Mouse (Mus musculus): ENCODE measurements around the gene Sytl1. TPM values are rescaled to one million over a fixed set of nuclear protein-coding genes. Genes with fewer than 3 reads are reported as not detected.

Sytl1 gene
- total RNA-seq, 4 experiments from 2014 or later, result 0.30 to 0.59 (median 0.33) TPM

DNA sequence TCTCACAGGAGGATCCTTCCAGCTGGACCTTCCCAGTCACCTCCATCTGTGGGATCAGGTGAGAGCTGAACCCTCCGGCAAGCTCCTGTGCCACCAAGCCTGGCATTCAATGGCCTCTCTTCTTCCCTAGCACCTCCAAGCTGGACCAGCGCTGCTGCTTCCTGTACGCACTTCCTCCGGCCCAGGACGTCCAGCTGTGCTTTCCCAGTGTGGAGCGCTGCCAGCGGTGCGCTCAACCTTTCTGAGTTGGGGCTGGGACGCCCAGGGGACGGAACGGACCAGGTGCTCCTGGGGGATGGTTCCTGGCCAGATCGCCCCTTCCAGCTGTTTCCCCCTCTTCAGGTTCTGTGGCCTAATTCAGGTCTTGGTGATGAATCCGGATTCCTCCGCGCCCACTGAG, 15.8 kb downstream of the Sytl1 start:
- DNase-seq (ENCODE audit: low spot score), result peak; percentile 64

DNA sequence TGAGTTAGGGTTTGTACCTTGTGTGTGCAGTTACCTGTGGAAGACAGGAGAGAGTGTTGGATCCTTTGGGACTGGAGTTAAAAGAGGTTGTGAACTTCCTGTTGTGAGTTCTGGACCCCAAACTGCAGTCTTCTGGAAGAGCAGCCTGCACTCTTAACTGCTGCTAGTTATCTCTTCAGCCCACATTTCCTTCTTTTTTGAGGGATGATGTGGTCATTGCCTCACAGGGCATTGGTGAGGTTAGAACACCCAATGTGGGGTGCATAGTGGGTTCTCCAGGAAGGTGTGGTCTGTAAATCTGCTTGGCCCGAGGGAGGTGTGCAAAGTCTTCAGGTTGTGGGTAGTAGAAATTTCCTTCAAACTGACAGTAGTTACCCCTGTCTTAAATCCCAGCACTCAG, 18.6 kb downstream of the Sytl1 start:
- no peak for DNase-seq (ENCODE audit: low spot score)

DNA sequence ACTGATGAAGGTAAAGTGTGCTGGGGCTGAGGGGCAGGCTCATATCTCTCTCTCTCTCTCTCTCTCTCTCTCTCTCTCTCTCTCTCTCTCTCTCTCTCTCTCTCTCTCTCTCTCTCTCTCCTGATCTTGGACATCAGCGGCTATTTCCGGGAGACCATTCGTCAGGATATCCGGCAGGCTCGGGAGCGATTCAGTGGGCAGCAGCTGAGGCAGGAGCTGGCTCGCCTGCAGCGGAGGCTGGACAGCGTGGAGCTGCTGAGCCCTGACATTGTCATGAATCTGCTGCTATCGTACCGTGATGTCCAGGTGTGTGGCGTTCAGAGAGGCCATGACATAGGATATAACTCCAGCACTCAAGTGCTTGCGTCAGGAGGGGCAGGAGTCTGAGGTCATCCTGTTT, 19.4 kb downstream of the Sytl1 start:
- no peak for DNase-seq (ENCODE audit: low spot score)

DNA sequence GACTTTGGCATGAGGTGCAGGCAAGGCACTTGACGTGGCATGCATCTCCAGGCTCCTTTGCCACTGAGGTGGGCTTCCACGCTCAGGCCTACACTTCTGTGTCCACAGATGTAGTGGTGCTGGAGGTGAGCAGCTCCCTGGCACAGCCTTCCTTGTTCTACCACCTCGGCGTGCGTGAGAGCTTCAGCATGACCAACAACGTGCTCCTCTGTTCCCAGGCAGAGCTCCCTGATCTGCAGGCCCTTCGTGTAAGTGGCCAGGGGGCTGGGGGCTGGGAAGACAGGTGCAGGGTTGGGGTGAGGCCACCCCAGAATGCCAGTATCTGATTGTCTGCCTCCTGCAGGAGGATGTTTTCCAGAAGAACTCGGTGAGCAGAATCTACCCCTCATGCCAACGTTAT, 20.2 kb downstream of the Sytl1 start:
- DNase-seq (ENCODE audit: low spot score), result no peak

DNA sequence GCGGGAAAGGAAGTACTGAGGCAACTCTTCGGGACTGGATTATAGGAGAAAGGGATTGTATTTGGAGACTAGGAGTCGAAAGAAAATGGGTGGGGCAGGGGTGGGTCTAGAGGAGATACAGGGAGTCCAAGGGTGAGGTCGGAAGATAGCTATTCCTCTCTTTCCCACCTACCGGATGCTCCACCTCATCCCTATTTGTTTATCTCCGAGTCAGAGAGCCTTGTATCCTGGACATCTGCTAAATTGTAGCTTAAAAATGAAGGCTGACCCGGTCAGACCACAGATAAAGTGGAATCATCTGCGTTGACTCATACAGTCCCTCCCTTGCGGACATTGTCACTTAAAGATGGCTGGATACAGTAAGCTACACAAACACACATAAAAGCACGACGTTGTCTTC, 21.0 kb downstream of the Sytl1 start:
- no peak for DNase-seq (ENCODE audit: low spot score)

DNA sequence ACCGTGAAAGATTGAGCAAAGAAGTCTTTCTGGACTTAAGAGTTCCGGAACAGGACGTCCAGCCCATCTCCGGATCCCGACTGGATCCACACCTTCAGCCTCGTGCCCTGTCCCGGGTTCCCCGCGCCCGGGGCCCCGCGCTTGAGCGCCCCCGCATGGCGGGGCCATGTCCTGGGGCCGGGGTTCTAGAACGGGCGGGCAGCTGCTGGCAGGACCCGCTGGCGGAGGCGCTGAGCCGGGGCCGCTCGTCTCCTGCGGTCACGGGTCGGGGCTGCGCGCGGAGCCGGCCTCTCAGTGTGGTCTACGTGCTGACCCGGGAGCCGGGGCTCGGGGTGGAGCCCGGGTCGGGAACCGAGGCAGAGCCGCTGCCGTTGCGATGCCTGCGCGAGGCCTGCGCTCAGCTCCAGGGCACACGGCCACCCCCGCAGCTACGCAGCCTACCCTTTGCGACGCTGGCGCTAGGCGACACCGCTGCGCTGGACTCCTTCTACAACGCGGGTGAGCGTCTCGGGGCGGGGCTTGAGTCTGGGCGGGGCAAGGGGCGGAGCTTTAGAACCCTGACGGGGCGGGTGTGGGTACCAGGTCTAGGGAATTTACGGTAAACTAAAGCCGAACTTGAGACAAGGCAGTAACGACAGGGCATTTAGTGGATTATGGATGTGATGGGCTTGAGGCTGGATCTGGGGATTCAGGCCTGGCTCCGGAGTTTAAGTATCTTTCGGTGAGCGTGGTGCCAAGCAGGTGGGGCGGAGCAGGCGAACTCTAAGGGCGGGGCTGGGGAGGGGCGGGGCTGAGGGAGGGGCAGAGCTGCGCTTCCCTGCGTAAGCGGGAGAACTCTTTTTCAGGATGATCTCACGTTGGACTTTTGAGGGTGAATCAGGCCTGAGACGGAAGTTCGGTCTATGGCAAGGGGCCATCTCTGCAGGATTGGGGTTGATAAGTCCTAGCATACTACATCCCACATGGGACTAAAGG, 21.7 kb downstream of the Sytl1 start:
- peak; percentile 94 for DNase-seq (ENCODE audit: low spot score)

DNA sequence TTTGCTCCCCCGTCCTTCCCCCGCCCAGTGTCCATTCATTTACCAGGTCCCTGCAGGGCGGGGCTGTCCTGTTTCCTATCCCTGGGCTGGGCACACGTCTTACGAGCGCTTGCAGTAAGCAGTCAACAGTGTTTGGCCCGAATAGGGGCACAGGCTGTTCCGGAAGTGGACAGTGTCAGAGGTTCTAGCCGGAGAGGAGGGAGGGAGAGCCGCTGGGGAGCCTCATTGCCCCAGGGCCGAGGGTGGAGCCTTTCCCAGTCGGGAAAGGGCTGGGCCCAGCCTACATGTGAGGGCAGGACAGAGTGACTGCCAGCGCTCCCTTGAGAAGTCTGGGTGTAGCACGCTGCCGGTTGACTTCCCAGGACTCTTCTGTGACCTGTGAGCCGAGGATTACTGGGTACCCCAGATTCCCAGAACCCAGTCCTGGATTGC, 22.4 kb downstream of the Sytl1 start, which contains the start of gene Map3k6:
Gene Map3k6 (plus strand): TSS at position 329 of the 432 bp plus-strand sequence.
- peak; percentile 96 for DNase-seq (ENCODE audit: low spot score)

DNA sequence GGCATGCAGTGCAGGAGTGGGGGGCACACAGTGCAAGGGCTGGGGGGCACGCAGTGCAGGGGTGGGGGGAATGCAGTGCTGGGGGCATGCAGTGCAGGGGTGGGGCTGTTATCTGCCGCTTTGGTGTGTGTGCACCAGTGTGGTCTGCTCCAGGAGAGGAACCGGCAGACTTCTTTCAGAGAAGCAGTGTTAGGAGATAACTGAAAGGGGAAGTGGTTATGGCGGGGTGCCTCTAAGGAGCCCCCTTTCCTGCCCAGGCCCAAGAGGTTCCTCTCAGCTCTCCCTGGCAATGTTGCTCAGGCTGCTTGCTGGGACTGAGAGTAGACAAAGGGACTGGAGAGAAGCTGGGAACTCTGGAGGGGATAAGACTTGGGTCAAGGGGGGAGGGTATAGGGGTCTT, 25.0 kb downstream of the Sytl1 start:
- DNase-seq (ENCODE audit: low spot score), result no peak

DNA sequence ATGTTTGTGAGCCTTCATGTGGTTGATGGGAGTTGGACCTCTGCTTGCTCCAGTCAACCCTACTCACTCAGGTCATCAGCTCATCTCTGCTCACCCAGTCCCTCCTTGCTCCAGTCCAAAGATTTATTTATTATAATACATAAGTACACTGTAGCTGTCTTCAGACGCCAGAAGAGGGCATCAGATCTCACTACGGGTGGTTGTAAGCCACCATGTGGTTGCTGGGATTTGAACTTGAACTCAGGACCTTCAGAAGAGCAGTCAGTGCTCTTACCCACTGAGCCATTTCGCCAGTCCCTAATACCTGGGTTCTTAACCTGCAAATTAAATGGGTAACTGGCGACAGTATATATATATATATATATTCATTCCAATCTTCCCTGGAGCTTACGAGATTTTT, 27.5 kb downstream of the Sytl1 start:
- no peak for DNase-seq (ENCODE audit: low spot score)

DNA sequence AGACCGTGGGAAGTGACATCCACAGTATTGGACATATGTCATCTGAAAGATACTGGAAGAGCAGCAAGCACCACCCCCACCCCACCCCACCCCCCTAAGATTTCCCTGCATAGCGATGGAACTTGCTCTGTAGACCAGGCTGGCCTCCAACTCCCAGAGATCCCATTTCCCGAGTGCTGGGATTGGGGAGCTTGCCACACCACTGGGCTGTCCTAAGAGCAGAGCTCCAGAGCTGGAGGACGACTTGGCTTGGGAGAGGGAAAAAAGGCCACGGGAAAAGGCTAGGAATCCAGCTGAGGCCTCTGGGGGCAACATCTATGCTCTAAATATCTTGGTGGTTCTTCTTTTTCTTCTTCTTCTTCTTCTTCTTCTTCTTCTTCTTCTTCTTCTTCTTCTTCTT, 28.1 kb downstream of the Sytl1 start:
- DNase-seq (ENCODE audit: low spot score), result no peak

DNA sequence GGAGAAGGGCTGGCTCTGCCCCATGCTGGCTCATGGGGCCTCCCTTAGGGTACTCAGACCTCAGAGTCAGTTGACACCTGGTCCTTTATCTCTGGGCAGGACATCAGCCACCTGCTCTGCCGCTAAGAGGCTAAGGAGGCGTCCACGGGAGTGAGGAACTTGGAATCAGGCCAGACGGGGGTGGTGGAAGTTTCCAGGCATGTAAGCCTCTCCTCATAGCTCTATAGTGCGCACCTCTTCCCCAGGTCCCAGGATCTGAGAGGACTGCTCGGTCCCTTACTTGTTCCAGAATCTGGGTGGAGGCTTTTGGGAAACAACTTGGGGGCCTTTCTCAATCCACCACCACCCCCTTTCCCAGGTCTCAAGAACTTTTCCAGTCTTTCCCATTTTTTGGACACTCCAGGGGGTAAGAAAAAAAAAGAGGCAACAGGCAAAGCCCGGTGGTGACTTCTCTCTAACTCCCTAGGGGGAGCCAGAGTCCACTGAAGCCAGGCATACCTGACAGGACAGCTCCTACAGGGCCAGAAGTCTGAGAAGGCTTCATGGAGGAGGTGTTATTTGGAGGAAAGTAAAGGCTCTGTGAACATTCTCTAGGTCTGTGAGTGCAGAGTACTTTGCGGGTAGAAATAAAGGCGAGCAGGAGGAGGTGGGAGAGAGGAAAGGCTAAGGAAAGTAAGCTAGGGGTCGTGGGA, 29.5 kb downstream of the Sytl1 start:
- DNase-seq (ENCODE audit: low spot score), result peak; percentile 61

DNA sequence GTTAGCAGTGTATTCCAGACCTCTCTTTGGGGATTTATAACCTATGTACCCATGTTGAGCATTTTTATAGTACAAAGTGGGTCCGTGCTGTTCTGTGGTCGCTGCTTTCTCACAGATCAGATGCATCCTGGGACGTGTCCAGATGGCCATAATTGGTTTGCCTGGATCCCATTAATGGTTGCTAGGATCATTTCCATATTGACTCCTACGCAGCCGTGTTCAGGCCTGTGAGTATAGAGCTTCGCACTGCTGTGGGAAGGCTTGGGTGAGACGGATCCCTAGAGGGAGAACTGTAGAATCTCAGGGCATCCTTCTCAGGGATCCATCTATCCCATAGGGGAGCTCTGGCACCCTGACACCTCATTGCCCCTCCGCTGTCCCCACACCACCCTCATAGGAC, 33.3 kb downstream of the Sytl1 start:
- no peak for DNase-seq (ENCODE audit: low spot score)

DNA sequence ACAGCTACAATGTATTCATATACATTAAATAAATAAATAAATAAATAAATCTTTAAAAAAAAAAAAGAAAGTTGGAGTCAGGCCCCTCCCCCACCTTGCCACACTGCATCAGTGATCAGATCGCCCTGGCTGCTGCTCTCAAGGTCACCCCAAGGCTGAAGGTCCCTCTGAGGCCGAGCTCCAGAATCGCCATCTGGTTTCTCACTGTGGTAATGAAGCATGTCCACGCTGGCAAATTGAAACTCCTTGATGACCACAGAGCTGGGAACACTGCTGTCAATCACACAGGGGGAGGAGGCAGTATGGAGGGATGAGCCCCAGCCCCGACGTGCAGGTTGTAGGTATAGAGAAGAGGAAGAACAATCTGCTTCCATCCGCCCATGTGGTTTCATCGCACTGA, 35.3 kb downstream of the Sytl1 start:
- DNase-seq (ENCODE audit: low spot score), result no peak

DNA sequence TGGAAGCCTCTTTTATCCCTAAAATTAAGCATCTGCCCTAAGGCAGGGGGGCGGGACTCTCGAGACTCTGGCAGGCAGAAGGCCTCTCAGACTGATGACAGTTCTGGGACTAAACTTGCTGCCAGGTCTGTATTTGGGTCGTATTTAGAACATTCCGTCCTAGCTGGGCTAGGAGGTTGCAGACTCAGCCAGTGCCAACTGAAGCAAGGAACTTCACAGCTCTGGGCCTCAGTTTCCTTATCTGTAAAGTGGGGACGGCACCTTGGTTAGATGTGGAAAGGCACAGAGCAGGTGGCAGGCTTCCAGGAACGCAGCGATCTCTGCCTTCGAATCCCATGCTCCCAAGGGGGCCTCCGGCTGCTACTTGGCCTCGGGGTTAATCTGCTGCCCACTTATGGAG, 36.8 kb downstream of the Sytl1 start:
- peak; percentile 54 for DNase-seq (ENCODE audit: low spot score)

DNA sequence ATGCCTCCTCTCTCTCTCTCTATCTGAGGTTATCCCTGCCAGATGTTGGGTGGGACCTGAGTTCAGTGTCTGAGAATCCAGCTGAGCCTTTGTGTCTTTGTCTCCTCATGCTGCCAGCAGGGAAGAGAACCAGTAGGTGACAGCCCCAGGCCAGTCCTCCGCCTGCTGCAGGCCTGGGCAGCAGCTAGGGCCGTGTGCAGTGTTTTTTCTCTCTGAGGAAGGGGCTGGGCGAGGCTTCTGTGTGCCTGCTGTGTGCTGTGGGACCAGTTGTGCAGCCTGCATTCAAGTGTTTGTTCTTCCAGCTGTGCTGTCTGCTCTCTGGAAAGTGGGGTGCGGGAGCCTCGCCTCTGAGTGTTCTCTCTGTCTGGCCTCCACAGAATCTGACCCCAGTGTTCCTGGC, 39.0 kb downstream of the Sytl1 start:
- no peak for DNase-seq (ENCODE audit: low spot score)

DNA sequence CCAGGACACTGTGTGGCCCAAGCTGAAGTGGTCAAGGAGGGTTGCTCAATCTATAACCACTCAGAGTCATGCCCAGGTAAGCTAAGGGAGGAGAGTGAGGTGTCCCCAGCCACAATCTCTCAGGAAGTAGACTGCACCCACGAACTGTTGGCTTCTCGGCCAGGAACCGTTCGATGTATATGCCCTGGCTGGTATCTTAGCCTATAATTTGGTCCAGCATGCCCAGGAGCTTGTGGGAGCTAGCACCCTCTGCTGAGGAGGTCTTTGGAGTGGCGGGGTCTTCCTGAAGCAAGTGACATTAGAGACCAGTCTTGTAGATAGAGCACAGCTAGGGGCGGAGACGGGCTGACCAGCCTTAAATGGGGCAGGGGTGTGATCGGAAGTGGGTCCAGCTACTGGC, 41.2 kb downstream of the Sytl1 start:
- no peak for DNase-seq (ENCODE audit: low spot score)

DNA sequence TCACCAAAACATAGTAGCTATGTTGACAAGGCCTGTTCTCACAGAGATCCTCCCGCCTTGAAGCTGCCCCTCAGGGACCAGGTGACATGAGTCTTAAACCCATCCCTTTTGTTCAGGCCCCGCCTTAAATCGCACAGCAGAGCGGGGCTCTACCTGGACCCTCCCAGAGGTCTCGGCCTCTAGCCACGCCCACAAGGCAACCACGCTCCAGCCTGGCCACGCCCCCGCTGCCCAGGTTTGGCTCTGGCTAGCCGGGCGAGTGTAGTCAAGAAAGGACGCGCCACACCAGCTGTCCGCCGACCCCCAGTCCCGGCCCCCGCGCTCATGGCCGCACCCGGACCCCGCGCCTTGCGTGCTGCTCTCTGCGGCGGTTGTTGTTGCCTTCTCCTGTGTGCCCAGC, 42.3 kb downstream of the Sytl1 start:
- DNase-seq (ENCODE audit: low spot score), result no peak

DNA sequence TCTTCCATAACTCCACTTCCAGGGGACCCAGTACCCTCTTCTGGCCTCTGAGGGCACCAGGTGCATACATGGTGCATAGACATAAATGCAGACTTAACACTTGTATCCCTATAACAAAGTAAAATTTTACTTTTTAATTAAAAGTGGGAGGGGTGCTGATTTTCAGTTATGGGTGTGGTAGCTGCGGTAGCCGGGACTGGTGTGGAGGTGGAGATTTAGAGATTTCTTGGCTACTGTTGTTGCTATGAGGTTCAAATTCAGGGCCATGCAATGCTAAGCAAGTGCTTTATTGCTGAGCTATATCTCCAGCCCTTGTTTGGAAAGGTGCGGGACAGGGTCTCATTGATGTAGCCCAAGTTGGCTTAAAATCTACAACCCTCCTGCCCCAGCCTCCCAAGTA, 44.2 kb downstream of the Sytl1 start:
- DNase-seq (ENCODE audit: low spot score), result no peak

DNA sequence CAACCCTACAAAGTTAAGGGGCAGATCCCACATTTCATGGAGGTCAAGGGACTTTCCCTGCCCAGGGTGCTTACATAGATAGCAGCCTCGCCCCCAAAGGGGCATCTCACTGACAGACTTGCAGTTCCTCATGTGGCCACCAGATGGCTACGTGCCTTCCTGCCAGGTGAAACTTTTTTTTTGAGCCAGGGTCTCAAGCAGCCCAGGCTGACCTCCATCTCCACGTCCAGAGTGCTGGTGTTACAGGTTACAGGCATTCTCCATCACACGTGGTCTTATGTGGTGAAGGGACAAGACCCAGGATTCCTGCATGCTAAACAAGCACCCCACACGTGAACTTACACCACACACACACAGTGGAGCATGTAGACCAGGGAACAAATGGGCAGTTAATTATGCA, 45.3 kb downstream of the Sytl1 start:
- peak; percentile 42 for DNase-seq (ENCODE audit: low spot score)

DNA sequence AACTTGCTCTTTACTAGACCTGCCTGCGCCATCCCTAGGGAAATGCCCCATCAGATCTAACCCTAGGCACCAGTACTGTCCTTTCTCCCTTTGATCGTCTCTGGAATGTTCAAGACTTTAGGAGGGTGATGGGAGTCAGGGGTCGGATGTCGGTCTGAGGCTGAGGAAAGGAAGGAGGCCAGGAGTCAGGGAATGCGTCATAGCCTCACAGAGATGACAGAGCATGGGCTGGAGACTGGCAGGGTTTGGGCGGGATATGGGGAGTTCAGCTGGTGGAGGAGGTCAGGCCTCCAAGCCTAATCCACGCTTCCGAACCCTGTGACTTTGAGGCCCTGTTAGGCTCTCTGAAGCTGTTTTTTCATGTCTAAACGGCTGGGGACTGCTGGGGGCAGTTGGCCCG, 49.3 kb downstream of the Sytl1 start:
- no peak for DNase-seq (ENCODE audit: low spot score)

DNA sequence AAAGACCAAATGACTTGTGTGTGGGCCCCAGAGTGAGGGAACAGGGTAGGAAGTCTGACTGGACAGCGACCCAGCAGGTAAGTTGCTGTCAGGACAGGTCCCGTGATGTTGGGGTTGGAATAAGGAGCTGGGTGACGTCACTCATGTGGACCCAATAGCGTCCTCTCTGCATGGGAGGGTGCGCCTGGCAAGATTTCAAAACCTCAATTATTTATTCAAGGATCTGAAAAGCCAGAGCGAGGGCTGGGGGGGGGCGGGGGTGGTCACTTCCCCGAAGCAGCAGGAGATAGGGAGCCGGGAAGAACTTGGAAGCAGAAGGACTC, 49.7 kb downstream of the Sytl1 start:
- no peak for DNase-seq (ENCODE audit: low spot score)

DNA sequence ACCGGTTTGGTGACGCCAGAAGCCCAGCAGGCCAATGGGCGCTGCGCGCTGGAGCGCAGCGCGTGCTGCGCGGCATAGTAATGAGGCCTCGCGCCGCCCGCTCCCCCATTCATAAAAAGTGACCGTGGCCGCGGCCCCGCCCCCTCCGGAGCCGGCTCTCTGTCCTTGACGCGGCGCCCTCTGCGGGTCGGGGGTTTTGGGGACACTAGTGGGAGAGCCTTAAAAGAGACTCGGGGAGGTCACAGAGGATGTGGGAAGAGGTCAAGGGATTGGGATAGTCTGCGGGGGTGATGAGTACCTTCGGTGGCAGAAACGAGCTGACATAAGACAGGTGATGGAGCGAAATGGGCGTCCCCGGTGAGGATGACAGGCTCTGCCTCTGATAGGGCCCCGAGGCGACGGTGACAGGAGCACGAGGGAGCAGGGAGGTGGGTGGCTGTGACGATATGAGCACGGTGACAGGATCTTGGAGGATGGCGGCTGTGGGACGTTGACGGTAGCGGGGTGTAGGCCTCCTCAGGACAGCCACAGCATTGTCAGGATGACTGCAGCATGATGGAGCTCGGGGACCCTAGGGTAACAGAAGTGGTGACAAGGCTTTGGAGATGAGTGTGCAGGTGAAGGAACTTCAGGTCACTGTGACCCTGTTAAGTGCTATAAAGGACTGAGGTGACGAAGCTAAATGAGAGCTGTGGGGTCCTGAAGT, 50.2 kb downstream of the Sytl1 start:
- DNase-seq (ENCODE audit: low spot score), result peak; percentile 72
